18 mouse cellular contexts compared by ENCODE assay signal in the genomic region with DNA sequence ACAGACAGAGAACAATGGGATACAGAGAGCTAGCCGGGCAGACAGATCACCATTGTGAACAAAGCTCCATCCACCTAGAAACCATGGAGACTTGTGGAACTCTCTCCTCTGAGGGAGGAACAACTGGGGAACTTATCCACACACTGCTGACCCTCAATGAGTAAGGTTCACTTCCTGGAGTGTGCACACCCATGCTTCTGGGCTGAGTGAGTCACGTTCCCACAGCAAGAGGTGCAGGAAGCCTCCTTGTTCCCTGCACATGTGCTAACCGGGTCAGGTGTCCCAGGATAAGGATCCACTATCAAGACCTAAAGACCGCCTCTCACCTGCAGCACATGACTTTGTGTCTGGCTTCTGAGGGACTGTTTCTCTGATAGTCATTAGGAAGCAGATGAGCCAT. TPM values are rescaled to one million over a fixed set of nuclear protein-coding genes. Genes with fewer than 3 reads are reported as not detected.
DNase-seq lines count a peak whose midpoint lies in the region; ATAC-seq lines count a peak whose summit lies in the region.
"Had no signal": no experiment of that assay in that cellular context is flagged by ENCODE, and none has a peak within 500 bp of the region (broad histone marks: within the 10 kb centered on the region; RNA-seq: fewer than 3 reads in every experiment).

No protein-coding gene starts in this region.

- no peaks in the 10 kb centered on the region; the same call in 1 of the 2 replicates for H3K4me1 ChIP-seq in kidney, embryonic 15.5 days
- no peaks in the 10 kb centered on the region for H3K4me1 ChIP-seq in kidney, embryonic 16.5 days (ENCODE audit: insufficient read depth, low read length)

- H3K9ac ChIP-seq in kidney, embryonic 15.5 days: no peak overlapping the region
- H3K9ac ChIP-seq in kidney, embryonic 16.5 days (replicated peaks; ENCODE audit: low read length): no peak overlapping the region
- H3K9ac ChIP-seq: neural tube, embryonic 13.5 days had no signal

- 0 out of 2 replicates have a peak, but pooled peaks have one; percentile 29 for ATAC-seq in kidney, embryonic 15.5 days (replicated peaks; ENCODE audit: low FRiP score)
- ATAC-seq in kidney, embryonic 16.5 days (ENCODE audit: low FRiP score, low TSS enrichment): no peak
- ATAC-seq in granulocyte monocyte progenitor cell, adult 5-6 weeks (replicated peaks; ENCODE audit: poor library complexity, severe bottlenecking): peak; percentile 63
- ATAC-seq in monocyte, adult 5-6 weeks (replicated peaks; ENCODE audit: insufficient number of reproducible peaks, low FRiP score, low TSS enrichment, poor library complexity, severe bottlenecking): 0 out of 2 replicates have a peak, but pooled peaks have one; percentile 13
- ATAC-seq: forebrain, embryonic 14.5 days had no signal

- H3K36me3 ChIP-seq in kidney, embryonic 15.5 days: no peaks in the 10 kb centered on the region
- H3K36me3 ChIP-seq in kidney, embryonic 16.5 days (ENCODE audit: insufficient read depth, low read length): no peaks in the 10 kb centered on the region
- H3K36me3 ChIP-seq: hindbrain, embryonic 10.5 days; neural tube, embryonic 13.5 days had no signal

- H3K9me3 ChIP-seq in kidney, embryonic 15.5 days (replicated peaks): no peaks in the 10 kb centered on the region
- no peaks in the 10 kb centered on the region for H3K9me3 ChIP-seq in kidney, embryonic 16.5 days (ENCODE audit: low read length)
- H3K9me3 ChIP-seq: hindbrain, embryonic 10.5 days; megakaryocyte, embryonic 14.5 days; neural tube, embryonic 13.5 days had no signal

- peak; percentile 66 for DNase-seq in 416B (ENCODE audit: low read depth)
- DNase-seq in layer of hippocampus, adult 8-10 months (ENCODE audit: low spot score in 2 of 2): no peak
- no peak for DNase-seq in adrenal gland, postnatal 10 days
- DNase-seq: adrenal gland, postnatal 25 days; cerebellum, postnatal 10 days; heart, adult 2 months; kidney, adult 8-10 months; thymus, postnatal 14 days had no signal

- H3K4me3 ChIP-seq in kidney, embryonic 15.5 days (replicated peaks): no peak overlapping the region
- H3K4me3 ChIP-seq in kidney, embryonic 16.5 days (ENCODE audit: low read length): no peak overlapping the region
- H3K4me3 ChIP-seq: heart, adult 2 months; hindbrain, embryonic 10.5 days; megakaryocyte, embryonic 14.5 days; neural tube, embryonic 13.5 days had no signal

- WGBS in kidney, embryonic 15.5 days: 69% methylated on average over 4 of the region's 4 CpGs
- 75% methylated on average over 4 of the region's 4 CpGs for WGBS in kidney, embryonic 16.5 days

- H3K27ac ChIP-seq in kidney, embryonic 15.5 days: no peak overlapping the region
- H3K27ac ChIP-seq in kidney, embryonic 16.5 days (ENCODE audit: low read length): no peak overlapping the region
- H3K27ac ChIP-seq: heart, adult 2 months; hindbrain, embryonic 10.5 days; neural tube, embryonic 13.5 days had no signal

- H3K4me2 ChIP-seq in kidney, embryonic 15.5 days: no peak overlapping the region
- no peak overlapping the region for H3K4me2 ChIP-seq in kidney, embryonic 16.5 days (replicated peaks; ENCODE audit: low read depth, low read length)
- H3K4me2 ChIP-seq: neural tube, embryonic 13.5 days had no signal

- no peaks in the 10 kb centered on the region for H3K27me3 ChIP-seq in kidney, embryonic 15.5 days
- no peaks in the 10 kb centered on the region for H3K27me3 ChIP-seq in kidney, embryonic 16.5 days (ENCODE audit: insufficient read depth, low read length)
- H3K27me3 ChIP-seq: CH12.LX; neural tube, embryonic 13.5 days had no signal

RNA-seq across cellular contexts. Expression of a gene that starts 9.5 kb away (rescaled TPM):
- 1.3 and 1.5 TPM in 2 replicates for polyA plus RNA-seq in kidney, embryonic 15.5 days (2015; fragmentation: Nextera tagmentation; extraction: Ambion mirVana)
- 1.1 and 1.8 TPM in 2 replicates for polyA plus RNA-seq in kidney, embryonic 16.5 days (2015; fragmentation: Nextera tagmentation; extraction: Ambion mirVana)
- total RNA-seq in granulocyte monocyte progenitor cell, adult 5-6 weeks (2014; fragmentation: Nextera tagmentation): not detected in 2 replicates
- total RNA-seq in granulocyte monocyte progenitor cell, adult 5-6 weeks (2017): 0.13 TPM in 1 of 2 replicates, not detected in the other
- 0.19 to 1.3 TPM (median 1.1 TPM) in 3 replicates for total RNA-seq in monocyte, adult 5-6 weeks (2017)
- total RNA-seq in layer of hippocampus, adult 8-10 months (2022): 1 to 10 TPM; 1.2 to 3.0 (median 1.9) TPM
- 1 to 10 TPM in 1 of 2 experiments, under 1 TPM in 1; 0.87 to 1.3 TPM for total RNA-seq in adrenal gland, postnatal 10 days (2021)
- total RNA-seq: gastrocnemius, adult 18-20 months had no signal
